Mouse (Mus musculus) heart, adult 11 months (tissue): ENCODE measurements around the gene B230118H07Rik.

Experiments used
- DNase-seq: peaks from one replicate; pipeline ENCODE4 v3.0.0; 2022

Gene B230118H07Rik

DNA sequence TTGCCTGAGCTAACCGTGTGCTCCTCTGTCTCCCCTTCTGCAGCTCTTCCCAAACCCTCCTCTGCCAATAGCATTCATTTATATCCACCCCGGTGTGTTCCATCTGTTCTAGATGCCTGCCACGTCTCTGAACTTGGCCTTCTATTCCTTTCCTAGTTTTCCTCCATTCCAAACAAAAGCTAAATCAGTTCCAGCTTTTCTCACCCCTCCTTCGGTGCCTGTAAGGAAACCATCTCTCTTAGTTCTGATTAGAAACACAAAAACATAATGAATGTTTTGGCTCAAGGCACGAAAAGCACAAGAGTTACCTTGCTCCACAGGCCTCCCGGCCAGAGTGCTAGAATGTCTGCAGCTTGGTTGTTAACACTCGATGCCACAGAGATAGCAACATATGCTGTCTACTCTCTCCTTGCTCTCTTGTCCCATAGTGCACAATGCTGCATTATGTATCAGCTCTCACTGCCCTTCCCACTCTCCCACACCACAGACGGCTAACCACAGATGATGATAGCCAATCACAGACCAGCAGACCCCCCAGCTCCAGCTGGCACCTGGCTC is at the start of gene B230118H07Rik, which contains the start of gene Rag1:
Gene B230118H07Rik (minus strand): TSS at position 419 of the 558 bp plus-strand sequence.
Gene Rag1 (minus strand): TSS at position 388 of the 558 bp plus-strand sequence.
- DNase-seq, result no peak

- DNase-seq, result peak; percentile 76
These were observed 46.3 kb upstream of the B230118H07Rik start for GRCm38 (mm10) chr2:101695584-101695983.

GRCm38 (mm10) chr2:101693577-101694215 is 44.4 kb upstream of the B230118H07Rik start:
- DNase-seq, result peak; percentile 43

DNA sequence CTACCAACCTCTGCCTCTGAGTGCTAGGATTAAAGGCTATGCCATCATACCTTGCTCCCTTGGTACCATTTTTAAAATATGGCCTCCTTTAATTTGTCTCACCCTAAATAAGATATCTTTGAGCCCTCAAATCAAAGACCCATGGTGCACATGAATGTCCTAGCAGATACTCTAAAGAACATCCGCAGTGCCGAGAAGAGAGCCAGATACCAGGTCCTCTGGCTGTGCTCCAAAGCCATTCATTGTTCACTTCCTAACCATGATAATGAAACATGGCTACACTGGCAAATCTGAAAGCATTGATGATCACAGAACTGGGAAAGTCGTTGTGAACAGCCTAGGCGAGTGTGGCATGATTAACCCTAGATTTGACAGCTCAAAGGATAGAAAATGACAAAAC is 43.7 kb upstream of the B230118H07Rik start:
- peak; percentile 59 for DNase-seq

DNA sequence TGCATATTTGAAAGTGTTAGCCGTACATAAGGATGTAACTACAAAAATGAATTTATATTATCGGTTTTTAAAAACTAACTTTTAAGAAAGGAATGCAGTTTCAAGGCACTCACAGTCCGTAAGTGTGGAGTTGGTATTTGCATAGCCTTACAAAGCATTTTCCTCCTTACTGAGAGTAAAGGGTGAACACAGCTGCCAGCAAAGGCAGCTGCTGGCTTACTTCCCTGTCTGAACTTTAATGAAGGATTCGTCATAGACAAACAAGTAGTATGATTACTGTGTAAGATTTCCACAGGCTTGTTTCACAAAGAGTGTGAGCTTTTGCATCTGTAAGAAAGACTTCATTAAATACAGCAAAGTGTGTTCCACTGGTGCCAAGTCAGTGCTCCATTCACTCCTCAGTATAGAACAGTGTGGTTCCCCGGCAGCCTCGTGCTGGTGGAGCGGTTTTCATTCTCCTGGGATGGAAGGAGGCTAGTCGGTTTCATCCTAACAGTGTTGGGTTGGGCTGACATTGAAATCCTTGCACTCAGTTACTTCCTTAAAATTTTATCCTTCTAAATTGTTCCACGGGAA is 41.0 kb upstream of the B230118H07Rik start:
- DNase-seq, result peak; percentile 68

GRCm38 (mm10) chr2:101688011-101688410 is 38.7 kb upstream of the B230118H07Rik start:
- DNase-seq, result peak; percentile 65

DNA sequence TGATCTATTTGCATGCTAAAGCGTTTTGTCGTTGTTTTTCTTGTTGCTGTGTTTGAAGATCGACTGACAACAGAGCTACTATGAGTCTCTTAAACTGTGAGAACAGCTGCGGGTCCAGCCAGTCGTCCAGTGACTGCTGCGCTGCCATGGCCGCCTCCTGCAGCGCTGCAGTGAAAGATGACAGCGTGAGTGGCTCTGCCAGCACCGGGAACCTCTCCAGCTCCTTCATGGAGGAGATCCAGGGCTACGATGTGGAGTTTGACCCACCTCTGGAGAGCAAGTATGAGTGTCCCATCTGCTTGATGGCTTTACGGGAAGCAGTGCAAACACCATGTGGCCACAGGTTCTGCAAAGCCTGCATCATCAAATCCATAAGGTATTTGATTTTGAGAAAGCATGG is 35.1 kb upstream of the B230118H07Rik start:
- peak; percentile 93 for DNase-seq

GRCm38 (mm10) chr2:101679164-101679784 is 29.9 kb upstream of the B230118H07Rik start:
- peak; percentile 67 for DNase-seq

- DNase-seq, result peak; percentile 99
These were observed 29.1 kb upstream of the B230118H07Rik start, which contains the start of gene Traf6 for GRCm38 (mm10) chr2:101678236-101679021. Gene Traf6 (plus strand): TSS chr2:101678429.

- peak; percentile 39 for DNase-seq
These were observed 24.2 kb upstream of the B230118H07Rik start for GRCm38 (mm10) chr2:101673547-101673946.

DNA sequence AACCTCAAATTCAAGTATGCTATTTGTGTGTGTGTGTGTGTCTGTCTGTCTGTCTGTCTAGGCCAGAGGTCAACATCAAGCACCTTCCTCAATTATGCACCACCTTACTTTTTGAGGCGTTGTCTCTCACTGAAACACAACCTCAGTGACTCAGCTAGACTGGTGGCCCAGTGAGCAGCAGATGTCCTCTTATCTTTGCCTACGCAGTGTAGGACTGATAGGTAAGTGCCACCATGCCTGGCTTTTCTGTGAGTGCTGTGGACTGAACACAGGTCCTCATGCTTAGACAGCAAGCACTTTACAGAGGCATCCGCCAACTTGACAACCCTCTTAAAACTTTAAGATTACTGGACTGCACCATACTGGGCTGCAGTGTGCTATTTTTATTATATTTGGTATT is 19.4 kb upstream of the B230118H07Rik start:
- DNase-seq, result peak; percentile 58

GRCm38 (mm10) chr2:101665703-101666092 is 16.4 kb upstream of the B230118H07Rik start:
- DNase-seq, result no peak

DNA sequence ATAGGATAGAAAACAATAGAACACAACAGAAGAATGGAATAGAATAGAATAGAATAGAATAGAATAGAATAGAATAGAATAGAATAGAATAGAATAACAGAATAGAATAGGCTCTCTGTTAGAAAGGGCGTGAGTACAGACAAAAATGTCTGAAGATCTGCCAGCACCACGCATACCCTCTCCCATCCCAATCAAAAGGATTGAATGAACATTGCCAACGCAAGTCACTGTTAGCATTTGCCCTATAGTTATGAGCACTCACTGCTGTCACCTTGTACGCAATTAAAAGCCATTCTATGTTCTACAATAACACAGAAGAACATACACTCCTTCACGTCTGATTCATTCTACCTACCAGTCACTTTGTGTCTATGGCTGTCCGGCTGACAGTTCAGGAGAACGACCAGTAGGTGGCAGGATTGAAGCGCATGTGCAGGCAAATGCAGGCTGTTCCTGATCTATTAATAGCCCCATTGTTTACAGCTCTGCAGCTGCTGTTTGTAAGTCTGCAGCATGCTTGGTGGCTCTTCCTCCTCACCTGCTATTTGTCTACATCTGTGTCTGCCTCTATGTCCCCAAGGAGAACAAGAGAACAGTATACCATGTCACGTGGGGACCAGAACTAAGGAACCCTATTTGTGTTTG is 15.8 kb upstream of the B230118H07Rik start:
- DNase-seq, result peak; percentile 95

GRCm38 (mm10) chr2:101660536-101660935 is 11.2 kb upstream of the B230118H07Rik start:
- peak; percentile 41 for DNase-seq

- no peak for DNase-seq
These were observed 3.7 kb upstream of the B230118H07Rik start for GRCm38 (mm10) chr2:101652921-101653597.

DNA sequence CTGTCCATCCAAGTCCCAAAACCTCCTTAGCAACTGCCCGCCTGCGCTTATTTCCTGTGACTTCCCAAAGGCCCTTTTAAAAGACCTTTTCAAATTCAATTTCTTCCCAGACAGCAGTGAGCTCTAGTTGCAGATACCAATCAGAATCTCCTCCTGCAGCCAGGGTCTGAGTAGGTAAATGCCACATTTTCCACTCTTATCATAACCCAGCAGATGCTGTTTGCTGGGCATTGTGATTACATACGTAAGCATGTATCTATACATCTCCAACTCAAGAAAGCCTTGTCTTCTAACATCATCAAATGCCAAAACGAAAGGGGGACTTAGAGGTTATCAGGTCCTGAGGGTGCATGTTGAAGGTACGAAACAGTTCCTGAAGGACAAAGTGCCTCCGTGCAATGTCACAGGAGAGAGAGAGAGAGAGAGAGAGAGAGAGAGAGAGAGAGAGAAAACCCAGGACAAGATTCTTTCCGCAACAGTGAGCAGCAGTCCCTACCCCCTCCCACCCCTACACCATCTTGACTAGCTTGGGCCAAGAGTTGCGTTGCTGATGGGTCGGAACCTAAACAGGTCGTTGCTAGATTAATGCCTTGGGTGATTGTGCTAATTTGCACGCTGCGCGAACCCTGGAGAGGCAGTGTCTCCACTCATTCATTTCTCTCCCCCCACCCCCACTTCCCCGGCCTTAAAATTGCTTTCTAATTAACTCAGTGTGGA is 3.0 kb upstream of the B230118H07Rik start:
- DNase-seq, result no peak

DNA sequence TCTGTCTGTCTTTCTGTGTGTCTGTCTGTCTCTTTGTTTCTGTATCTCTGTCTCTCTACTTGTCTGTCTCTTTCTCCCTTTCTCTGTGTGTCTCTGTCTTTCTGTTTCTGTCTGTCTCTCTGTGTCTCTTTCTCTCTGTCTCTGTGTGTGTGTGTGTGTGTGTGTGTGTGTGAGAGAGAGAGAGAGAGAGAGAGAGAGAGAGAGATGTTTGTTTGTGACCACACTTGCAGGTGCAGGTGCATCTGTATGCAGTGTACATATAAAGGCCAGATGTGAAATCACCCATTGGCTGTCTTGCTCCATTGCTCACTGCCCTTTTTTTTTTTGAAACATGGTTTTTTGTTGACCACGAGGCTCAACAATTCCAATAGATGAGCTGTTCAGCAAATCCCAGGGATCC is 1.1 kb upstream of the B230118H07Rik start:
- DNase-seq, result peak; percentile 8

DNA sequence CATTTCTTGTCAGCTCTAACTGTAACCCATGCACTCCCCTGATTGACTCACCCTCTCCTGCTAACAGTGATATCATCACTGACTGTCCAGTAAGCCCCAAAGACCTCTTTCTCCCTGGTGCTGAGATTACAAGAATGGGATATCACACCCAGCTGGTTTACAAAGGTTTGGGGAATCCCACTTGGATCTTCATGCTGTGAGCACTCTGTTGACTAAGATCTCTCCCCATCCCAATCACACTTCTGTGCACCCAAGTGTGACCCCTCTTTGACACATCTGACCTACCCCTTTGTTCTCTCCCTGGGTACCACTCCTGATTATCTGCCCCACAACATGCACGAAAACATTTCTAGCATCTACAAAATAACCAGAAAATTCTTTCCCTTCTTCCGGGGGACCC is 971 bp downstream of the B230118H07Rik start:
- peak; percentile 61 for DNase-seq

DNA sequence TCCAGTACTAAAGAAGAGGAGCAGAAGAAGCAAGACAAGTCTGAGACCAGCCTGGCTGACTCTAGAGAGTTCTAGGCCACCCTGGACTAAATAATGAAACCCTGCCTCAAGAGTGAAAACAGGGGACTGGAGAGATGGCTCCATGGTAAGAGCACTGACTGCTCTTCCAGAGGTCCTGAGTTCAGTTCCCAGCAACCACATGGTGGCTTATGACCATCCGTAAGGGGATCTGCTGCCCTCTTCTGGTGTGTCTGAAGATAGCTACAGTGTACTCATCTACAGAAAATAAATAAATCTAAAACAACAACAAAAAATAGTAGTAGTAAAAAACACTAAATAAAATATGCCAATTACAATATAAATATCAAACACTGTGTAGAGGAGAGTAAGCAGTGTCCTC is 3.5 kb downstream of the B230118H07Rik start:
- DNase-seq, result no peak

- DNase-seq, result no peak
These were observed 9.4 kb downstream of the B230118H07Rik start for GRCm38 (mm10) chr2:101639840-101640350.
